Mouse (Mus musculus): ENCODE measurements around the gene Pla2g12b. TPM values are rescaled to one million over a fixed set of nuclear protein-coding genes. Genes with fewer than 3 reads are reported as not detected.

Gene Pla2g12b
- total RNA-seq (2023), result not detected in 4 replicates

GRCm38 (mm10) chr10:59402899-59403792 lies at the start of gene Pla2g12b:
Pla2g12b (plus strand) TSS chr10:59403660.

GRCm38 (mm10) chr10:59395461-59395860 lies 8.0 kb upstream of the Pla2g12b start, which contains the start of gene Gm10273:
Gm10273 (plus strand) TSS chr10:59395632.

GRCm38 (mm10) chr10:59441735-59442134 lies 38.3 kb downstream of the Pla2g12b start, which contains the start of gene Oit3:
Oit3 (minus strand) TSS chr10:59441778.

Other genes with a start within 250 kb of the Pla2g12b start
- 1.6 to 3.8 TPM (median 2.1 TPM) in 4 replicates for gene Sept10, start 181.8 kb upstream of the Pla2g12b start, total RNA-seq (2023)
- 3.0 to 4.5 TPM (median 4.2 TPM) in 4 replicates for gene Sowahc, start 181.7 kb upstream of the Pla2g12b start, total RNA-seq (2023)
- 8.6 to 11.8 TPM (median 9.2 TPM) in 4 replicates for gene P4ha1, start 80.4 kb upstream of the Pla2g12b start, total RNA-seq (2023)
- gene Gm10273, start 8.0 kb upstream of the Pla2g12b start, total RNA-seq (2023), result 4.0 to 14.3 TPM (median 8.3 TPM) in 4 replicates
- gene Oit3, start 38.1 kb downstream of the Pla2g12b start, total RNA-seq (2023), result not detected in 4 replicates
- not detected in 4 replicates for gene Gm10322, start 212.4 kb downstream of the Pla2g12b start, total RNA-seq (2023)
- gene Mcu, start 213.0 kb downstream of the Pla2g12b start, total RNA-seq (2023), result 19.2 to 22.1 TPM (median 21.3 TPM) in 4 replicates